Mouse (Mus musculus) limb, embryonic 13.5 days (tissue): ENCODE data around the gene Cdk7. TPM values are rescaled to one million over a fixed set of nuclear protein-coding genes. Genes with fewer than 3 reads are reported as not detected.
"Not testable (repeated sequence)": the region's sequence is repeated elsewhere in the genome, so short reads cannot be mapped to it uniquely, and the experiment has no call there.

Experiments used
- ATAC-seq: fragments of 200-750 bp; cut with Nextera tagmentation; 2 replicates; pipeline ENCODE4 v1.8.0; 2017; ENCODE audit warnings: low read depth, moderate number of reproducible peaks, moderate TSS enrichment; ENCODE audit not compliant: low FRiP score
- H3K27ac ChIP-seq: fragments of 300-500 bp; sonication (generic); 2 replicates; pipeline ENCODE4 v1.5.1; 2015; ENCODE audit warnings: inconsistent platforms, mild to moderate bottlenecking, moderate library complexity
- H3K27me3 ChIP-seq: fragments of 300-500 bp; sonication (generic); 2 replicates; pipeline ENCODE4 v1.6.1; 2015; ENCODE audit warnings: mild to moderate bottlenecking, inconsistent platforms
- H3K36me3 ChIP-seq: fragments of 300-500 bp; sonication (generic); 2 replicates; pipeline ENCODE4 v1.6.1; 2015; ENCODE audit warnings: inconsistent platforms, mild to moderate bottlenecking, moderate library complexity
- H3K4me1 ChIP-seq: fragments of 300-500 bp; sonication (generic); 2 replicates; pipeline ENCODE4 v1.6.1; 2015; ENCODE audit warnings: inconsistent platforms
- H3K4me2 ChIP-seq: fragments of 300-500 bp; sonication (generic); replicated peaks from 2 replicates; pipeline ENCODE4 v1.6.1; 2015; ENCODE audit warnings: inconsistent platforms, mild to moderate bottlenecking, moderate library complexity
- H3K4me3 ChIP-seq: fragments of 300-500 bp; sonication (generic); 2 replicates; pipeline ENCODE4 v1.5.1; 2015; ENCODE audit warnings: moderate library complexity, mild to moderate bottlenecking, inconsistent platforms
- H3K9ac ChIP-seq: fragments of 300-500 bp; sonication (generic); 2 replicates; pipeline ENCODE4 v1.6.1; 2015; ENCODE audit warnings: mild to moderate bottlenecking, inconsistent platforms
- H3K9me3 ChIP-seq: fragments of 300-500 bp; sonication (generic); 2 replicates; pipeline ENCODE4 v1.6.1; 2016; ENCODE audit warnings: inconsistent platforms
- WGBS: fragments of 180-500 bp; shearing (Covaris S2); methylation state at CpG from one replicate; pipeline ENCODE4 v1.1.7; 2015; 5-methylcytosine and 5-hydroxymethylcytosine counted together
- polyA plus RNA-seq: library from polyadenylated mRNA; unstranded; fragments of >200 nt; fragmentation: Nextera tagmentation; extraction: Ambion mirVana; gene quantifications from 2 replicates; pipeline ENCODE4 v1.2.1, GENCODE M21; 2015

Gene Cdk7
- polyA plus RNA-seq, 1 experiment from 2014 or later, result 109 TPM

GRCm38 (mm10) chr13:100746090-100746489 lies 15.4 kb upstream of the Cdk7 start:
- Histone ChIP-seq H3K27ac (no peak overlapping the region), H3K4me2 (no peak overlapping the region), H3K4me3 (no peak overlapping the region), H3K27me3 (no peaks in the 10 kb centered on the region), H3K36me3 (no peaks in the 10 kb centered on the region), H3K9me3 (no peaks in the 10 kb centered on the region), H3K9ac (no peak overlapping the region), H3K4me1 (peaks cover 12% of the 10 kb centered on the region)
- WGBS, result 86% methylated on average over 3 of the region's 3 CpGs
- ATAC-seq, result no peak

GRCm38 (mm10) chr13:100744036-100744744 lies 13.5 kb upstream of the Cdk7 start, which contains the start of gene Mrps36:
TSS of gene Mrps36 (minus strand) at chr13:100744659.
- peak within 1 kb of the TSS; percentile 78 for H3K9ac ChIP-seq
- peak within 1 kb of the TSS; percentile 87 for H3K27ac ChIP-seq
- peak; percentile 96 for ATAC-seq
- peak within 1 kb of the TSS; percentile 70 for H3K4me3 ChIP-seq
- H3K9me3 ChIP-seq, result no peaks in the 10 kb centered on the region
- peaks cover 12% of the 10 kb centered on the region for H3K4me1 ChIP-seq
- H3K27me3 ChIP-seq, result no peaks in the 10 kb centered on the region
- H3K4me2 ChIP-seq, result peak within 1 kb of the TSS; percentile 66
- WGBS, result under 1% methylated on average over 51 of the region's 52 CpGs
- no peaks in the 10 kb centered on the region for H3K36me3 ChIP-seq

- 68% methylated on average over 11 of the region's 11 CpGs for WGBS
These were observed 12.8 kb upstream of the Cdk7 start for GRCm38 (mm10) chr13:100743346-100744035.

GRCm38 (mm10) chr13:100742831-100743230 lies 12.1 kb upstream of the Cdk7 start:
- WGBS, result 88% methylated on average over 5 of the region's 5 CpGs
- ATAC-seq, result no peak

More at GRCm38 (mm10) chr13:100743346-100744035, 12.8 kb upstream of the Cdk7 start:
- Histone ChIP-seq H3K4me3 (peak overlapping the region; percentile 70), H3K4me2 (peak overlapping the region; percentile 66), H3K9ac (peak overlapping the region; percentile 78), H3K4me1 (peaks cover 12% of the 10 kb centered on the region), H3K27ac (peak overlapping the region; percentile 87; the same call in 1 of the 2 replicates), H3K27me3 (no peaks in the 10 kb centered on the region), H3K36me3 (peaks cover 4% of the 10 kb centered on the region; the same call in 1 of the 2 replicates), H3K9me3 (no peaks in the 10 kb centered on the region)
- ATAC-seq, result peak; percentile 16; the same call in 1 of the 2 replicates

GRCm38 (mm10) chr13:100732756-100733155 lies 2.0 kb upstream of the Cdk7 start:
- Histone ChIP-seq H3K4me2 (no peak overlapping the region), H3K4me1 (peaks cover 15% of the 10 kb centered on the region), H3K27ac (no peak overlapping the region), H3K9ac (no peak overlapping the region), H3K9me3 (no peaks in the 10 kb centered on the region), H3K36me3 (peaks cover 24% of the 10 kb centered on the region), H3K27me3 (no peaks in the 10 kb centered on the region), H3K4me3 (no peak overlapping the region)
- ATAC-seq, result no peak
- WGBS, result 93% methylated on average over 2 of the region's 2 CpGs

More at GRCm38 (mm10) chr13:100742831-100743230, 12.1 kb upstream of the Cdk7 start:
- Histone ChIP-seq H3K27me3 (no peaks in the 10 kb centered on the region), H3K27ac (no peak overlapping the region), H3K9ac (no peak overlapping the region), H3K4me2 (no peak overlapping the region), H3K36me3 (peaks cover 8% of the 10 kb centered on the region; the same call in 1 of the 2 replicates), H3K4me3 (no peak overlapping the region), H3K4me1 (peaks cover 12% of the 10 kb centered on the region), H3K9me3 (no peaks in the 10 kb centered on the region)

GRCm38 (mm10) chr13:100731462-100732046 lies 815 bp upstream of the Cdk7 start:
- WGBS, result 93% methylated on average over 6 of the region's 6 CpGs
- not testable (repeated sequence) for H3K27ac ChIP-seq, H3K27me3 ChIP-seq, H3K9ac ChIP-seq, H3K9me3 ChIP-seq, ATAC-seq
- H3K4me3 ChIP-seq, result peak overlapping the region; percentile 92; the same call in 1 of the 2 replicates
- peaks cover 19% of the 10 kb centered on the region for H3K4me1 ChIP-seq
- peak overlapping the region; percentile 77 for H3K4me2 ChIP-seq
- peaks cover 25% of the 10 kb centered on the region for H3K36me3 ChIP-seq

- Histone ChIP-seq H3K4me3 (peak overlapping the region; percentile 92), H3K36me3 (peaks cover 24% of the 10 kb centered on the region), H3K27ac (peak overlapping the region; percentile 96), H3K4me1 (peaks cover 19% of the 10 kb centered on the region), H3K9me3 (no peaks in the 10 kb centered on the region), H3K4me2 (peak overlapping the region; percentile 77), H3K27me3 (no peaks in the 10 kb centered on the region), H3K9ac (peak overlapping the region; percentile 92)
- no peak for ATAC-seq
- 1% methylated on average over 30 of the region's 30 CpGs for WGBS
These were observed 432 bp downstream of the Cdk7 start for GRCm38 (mm10) chr13:100730153-100730860.

- Histone ChIP-seq H3K4me2 (peak overlapping the region; percentile 77; the same call in 1 of the 2 replicates), H3K4me1 (peaks cover 19% of the 10 kb centered on the region), H3K4me3 (0 out of 2 replicates have a peak overlapping the region, but pooled peaks have one; percentile 92), H3K36me3 (peaks cover 37% of the 10 kb centered on the region)
- not testable (repeated sequence) for H3K27me3 ChIP-seq, ATAC-seq, H3K9me3 ChIP-seq, H3K27ac ChIP-seq, H3K9ac ChIP-seq
- WGBS, result 91% methylated on average over 4 of the region's 4 CpGs
These were observed 2.2 kb downstream of the Cdk7 start for GRCm38 (mm10) chr13:100728530-100728929.

GRCm38 (mm10) chr13:100728086-100728485 lies 2.7 kb downstream of the Cdk7 start:
- no peak for ATAC-seq
- Histone ChIP-seq H3K9ac (no peak overlapping the region), H3K27ac (no peak overlapping the region), H3K9me3 (no peaks in the 10 kb centered on the region), H3K36me3 (peaks cover 39% of the 10 kb centered on the region), H3K4me2 (no peak overlapping the region), H3K4me3 (no peak overlapping the region), H3K4me1 (peaks cover 19% of the 10 kb centered on the region), H3K27me3 (no peaks in the 10 kb centered on the region)
- WGBS, result 95% methylated on average over 5 of the region's 5 CpGs

GRCm38 (mm10) chr13:100725194-100725593 lies 5.5 kb downstream of the Cdk7 start:
- no peak overlapping the region for H3K9ac ChIP-seq
- H3K27ac ChIP-seq, result no peak overlapping the region
- H3K36me3 ChIP-seq, result peaks cover 63% of the 10 kb centered on the region
- no peak overlapping the region for H3K4me3 ChIP-seq
- H3K4me1 ChIP-seq, result peaks cover 19% of the 10 kb centered on the region
- no peaks in the 10 kb centered on the region for H3K27me3 ChIP-seq
- H3K4me2 ChIP-seq, result no peak overlapping the region
- 86% methylated on average over 10 of the region's 10 CpGs for WGBS
- no peaks in the 10 kb centered on the region for H3K9me3 ChIP-seq
- no peak for ATAC-seq

GRCm38 (mm10) chr13:100724051-100724754 lies 6.5 kb downstream of the Cdk7 start:
- 87% methylated on average over 7 of the region's 7 CpGs for WGBS
- ATAC-seq, result no peak
- peaks cover 71% of the 10 kb centered on the region for H3K36me3 ChIP-seq

More at GRCm38 (mm10) chr13:100724051-100724754, 6.5 kb downstream of the Cdk7 start:
- Histone ChIP-seq H3K27ac (no peak overlapping the region), H3K4me2 (no peak overlapping the region), H3K4me1 (peaks cover 15% of the 10 kb centered on the region), H3K9ac (no peak overlapping the region), H3K4me3 (no peak overlapping the region), H3K27me3 (no peaks in the 10 kb centered on the region), H3K9me3 (no peaks in the 10 kb centered on the region)
